ENCODE assay signal across 8 mouse cellular contexts in genomic region chr19:5793116-5793515, GRCm38 (mm10). TPM values are rescaled to one million over a fixed set of nuclear protein-coding genes. Genes with fewer than 3 reads are reported as not detected.
A peak's percentile ranks its signal among the peaks of the same experiment; 100 is the strongest.
DNase-seq lines count a peak whose midpoint lies in the region; ATAC-seq lines count a peak whose summit lies in the region.

No protein-coding gene starts in this region.

- no peaks in the 10 kb centered on the region for H3K27me3 ChIP-seq in forebrain, embryonic 14.5 days (replicated peaks; ENCODE audit: control insufficient read depth, insufficient read depth, low read length)
- H3K27me3 ChIP-seq in liver, embryonic 13.5 days: no peaks in the 10 kb centered on the region

- no peak overlapping the region for H3K9ac ChIP-seq in forebrain, embryonic 14.5 days (ENCODE audit: low read length)
- H3K9ac ChIP-seq in liver, embryonic 13.5 days: no peak overlapping the region

- no peak overlapping the region for H3K27ac ChIP-seq in forebrain, embryonic 14.5 days (ENCODE audit: low read depth, low read length)
- H3K27ac ChIP-seq in liver, embryonic 13.5 days: peak overlapping the region; percentile 99

- 0% methylated on average over 2 of the region's 2 CpGs for WGBS in forebrain, embryonic 14.5 days
- 1% methylated on average over 2 of the region's 2 CpGs for WGBS in liver, embryonic 13.5 days (ENCODE audit: insufficient replicate concordance)

- peaks cover 36% of the 10 kb centered on the region for H3K36me3 ChIP-seq in forebrain, embryonic 14.5 days (ENCODE audit: control insufficient read depth, insufficient read depth, low read length)
- peaks cover 35% of the 10 kb centered on the region for H3K36me3 ChIP-seq in liver, embryonic 13.5 days

- no peak overlapping the region for H3K4me3 ChIP-seq in forebrain, embryonic 14.5 days (ENCODE audit: low read depth, low read length)
- H3K4me3 ChIP-seq in liver, embryonic 13.5 days (replicated peaks): no peak overlapping the region

- H3K4me1 ChIP-seq in forebrain, embryonic 14.5 days (ENCODE audit: control insufficient read depth, insufficient read depth, low read length): peaks cover 20% of the 10 kb centered on the region
- peaks cover 63% of the 10 kb centered on the region for H3K4me1 ChIP-seq in liver, embryonic 13.5 days (replicated peaks)

- H3K4me2 ChIP-seq in forebrain, embryonic 14.5 days (ENCODE audit: low read length): no peak overlapping the region
- no peak overlapping the region for H3K4me2 ChIP-seq in liver, embryonic 13.5 days

- ATAC-seq in forebrain, embryonic 14.5 days: peak; percentile 56
- peak; percentile 72 for ATAC-seq in inflammation-experienced regulatory T-cells, adult 6 months
- ATAC-seq in liver, embryonic 13.5 days (ENCODE audit: low read depth): peak; percentile 54

- intact Hi-C loops in left cerebral cortex, postnatal 36 days (cut with DNase I): loop anchor here (1.0 kb wide), 1 partner anchor 57 kb away; no protein-coding TSS in a partner anchor

- DNase-seq in urinary bladder, postnatal 14 days (ENCODE audit: low spot score): peak; percentile 67
- no peak for DNase-seq in urinary bladder, postnatal 10 days (ENCODE audit: low spot score)
- DNase-seq in c-Kit-positive CD71-positive TER-119-positive erythroid progenitor cells, embryonic 14.5 days (ENCODE audit: low spot score): peak; percentile 73
- peak; percentile 81 for DNase-seq in forebrain, embryonic 14.5 days (ENCODE audit: low spot score)
- DNase-seq in liver, embryonic 13.5 days: no peak
- peak; percentile 51 for DNase-seq in neural tube, embryonic 10.5 days (ENCODE audit: extremely low spot score, low spot score)
- no peak for DNase-seq in left cerebral cortex, postnatal 36 days (ENCODE audit: low spot score in 2 of 2)

- no peaks in the 10 kb centered on the region for H3K9me3 ChIP-seq in forebrain, embryonic 14.5 days (replicated peaks; ENCODE audit: control insufficient read depth, low read length)
- no peaks in the 10 kb centered on the region for H3K9me3 ChIP-seq in liver, embryonic 13.5 days (replicated peaks)

RNA-seq across cellular contexts. Expression of gene Scyl1, which starts 21.9 kb away (rescaled TPM):
- 56.1 and 67.9 TPM in 2 replicates for polyA plus RNA-seq in forebrain, embryonic 14.5 days (2014; fragmentation: Nextera tagmentation; extraction: Ambion mirVana)
- polyA plus RNA-seq in inflammation-experienced regulatory T-cells, adult 6 months (2017; shearing (Covaris generic)): 10 to 100 TPM; 14.2 to 19.5 (median 15.4) TPM
- 25.2 and 27.5 TPM in 2 replicates for polyA plus RNA-seq in liver, embryonic 13.5 days (2015; fragmentation: Nextera tagmentation; extraction: Ambion mirVana)
- 10 to 100 TPM; 90.5 to 98.8 TPM for total RNA-seq in left cerebral cortex, postnatal 36 days (2021)

RNA-seq across cellular contexts. Expression of gene Ltbp3, which starts 52.4 kb away (rescaled TPM):
- 8.5 and 10.7 TPM in 2 replicates for polyA plus RNA-seq in forebrain, embryonic 14.5 days (2014; fragmentation: Nextera tagmentation; extraction: Ambion mirVana)
- under 1 TPM in 1 of 3 experiments, not detected in 2; 0.77 TPM for polyA plus RNA-seq in inflammation-experienced regulatory T-cells, adult 6 months (2017; shearing (Covaris generic))
- 1.1 and 2.7 TPM in 2 replicates for polyA plus RNA-seq in liver, embryonic 13.5 days (2015; fragmentation: Nextera tagmentation; extraction: Ambion mirVana)
- 10 to 100 TPM; 25.1 to 40.3 TPM for total RNA-seq in left cerebral cortex, postnatal 36 days (2021)

Comparison
In these comparisons a context has a peak if more than half of its experiments do, and no peak if none do; other contexts are left out.
1. DNase-seq: peak in urinary bladder, postnatal 14 days (single experiment), c-Kit-positive CD71-positive TER-119-positive erythroid progenitor cells, embryonic 14.5 days (single experiment), forebrain, embryonic 14.5 days (single experiment) and neural tube, embryonic 10.5 days (single experiment); none in urinary bladder, postnatal 10 days (single experiment), liver, embryonic 13.5 days (single experiment) and left cerebral cortex, postnatal 36 days (0 of 2).
2. Peak in every context shown above with its lines, with median percentiles within 50 percentile points of each other: ATAC-seq.